Mouse (Mus musculus) hindbrain, postnatal 0 days (tissue): ENCODE measurements around the gene Lysmd1. TPM values are rescaled to one million over a fixed set of nuclear protein-coding genes. Genes with fewer than 3 reads are reported as not detected.

ENCODE experiments used
- ATAC-seq: fragments of 200-750 bp; cut with Nextera tagmentation; 2 replicates; pipeline ENCODE4 v1.8.0; 2017; ENCODE audit warnings: mild to moderate bottlenecking, moderate TSS enrichment, moderate library complexity
- DNase-seq: peaks from one replicate; pipeline ENCODE4 v3.0.0-alpha.2; 2015; ENCODE audit warnings: low spot score
- H3K27ac ChIP-seq: fragments of 300-500 bp; sonication (generic); 2 replicates; pipeline ENCODE4 v1.5.1; 2014; ENCODE audit warnings: mild to moderate bottlenecking
- H3K27me3 ChIP-seq: fragments of 300-500 bp; sonication (generic); 2 replicates; pipeline ENCODE4 v1.6.1; 2014; ENCODE audit warnings: low read length, mixed read lengths; ENCODE audit not compliant: insufficient read depth
- H3K36me3 ChIP-seq: fragments of 300-500 bp; sonication (generic); 2 replicates; pipeline ENCODE4 v1.6.1; 2014; ENCODE audit warnings: low read length, mixed read lengths; ENCODE audit not compliant: insufficient read depth
- H3K4me1 ChIP-seq: fragments of 300-500 bp; sonication (generic); 2 replicates; pipeline ENCODE4 v1.6.1; 2014; ENCODE audit warnings: antibody characterized with exemption, low read length, mixed read lengths; ENCODE audit not compliant: insufficient read depth
- H3K4me2 ChIP-seq: fragments of 300-500 bp; sonication (generic); 2 replicates; pipeline ENCODE4 v1.6.1; 2014; ENCODE audit warnings: low read depth, mild to moderate bottlenecking, low read length, moderate library complexity, mixed read lengths
- H3K4me3 ChIP-seq: fragments of 300-500 bp; sonication (generic); 2 replicates; pipeline ENCODE4 v1.5.1; 2014; ENCODE audit warnings: low read length
- H3K9ac ChIP-seq: fragments of 300-500 bp; sonication (generic); replicated peaks from 2 replicates; pipeline ENCODE4 v1.6.1; 2014; ENCODE audit warnings: mild to moderate bottlenecking, low read length, moderate library complexity, mixed read lengths
- H3K9me3 ChIP-seq: fragments of 300-500 bp; sonication (generic); 2 replicates; pipeline ENCODE4 v1.6.1; 2016; ENCODE audit warnings: low read length, mixed read lengths
- CTCF ChIP-seq: IDR thresholded peaks from 2 replicates; pipeline ENCODE4 v1.5.1; 2016; ENCODE audit warnings: antibody characterized with exemption, control low read depth, low read depth
- WGBS: fragments of 180-500 bp; shearing (Covaris S2); extraction: QIAGEN DNeasy Blood & Tissue Kit; methylation state at CpG from one replicate; pipeline ENCODE4 v1.1.7; 2014; 5-methylcytosine and 5-hydroxymethylcytosine counted together
- polyA plus RNA-seq: library from polyadenylated mRNA; unstranded; fragments of >200 nt; fragmentation: Nextera tagmentation; extraction: Ambion mirVana; gene quantifications from 2 replicates; pipeline ENCODE4 v1.2.1, GENCODE M21; 2015
- total RNA-seq: library from RNA; depleted of rRNA; stranded (reverse); fragments of >200 nt; gene quantifications from 2 replicates; pipeline ENCODE4 v1.2.3, GENCODE M21; 2014

The Lysmd1 gene
- total and polyA plus RNA-seq, 2 experiments from 2014 or later = 33.4 to 42.4 TPM

- H3K27ac ChIP-seq = no peak overlapping the region
- H3K4me1 ChIP-seq = peaks cover 12% of the 10 kb centered on the region
- DNase-seq = peak; percentile 36
- H3K4me2 ChIP-seq = no peak overlapping the region
- H3K27me3 ChIP-seq = no peaks in the 10 kb centered on the region
- no peak for ATAC-seq
- no peak overlapping the region for H3K4me3 ChIP-seq
- H3K9me3 ChIP-seq = no peaks in the 10 kb centered on the region
- peak; percentile 29; the same call in 1 of the 2 replicates for TF ChIP-seq CTCF
- H3K36me3 ChIP-seq = no peaks in the 10 kb centered on the region
- no peak overlapping the region for H3K9ac ChIP-seq
- WGBS = 61% methylated on average over 2 of the region's 2 CpGs
Measured at GRCm38 (mm10) chr3:95107898-95108297, 26.0 kb upstream of the Lysmd1 start.

GRCm38 (mm10) chr3:95110911-95111726, 22.8 kb upstream of the Lysmd1 start, which contains the start of gene Vps72:
Gene Vps72, plus strand, starts transcription at chr3:95111022.
- peaks cover 5% of the 10 kb centered on the region; the same call in 1 of the 2 replicates for H3K36me3 ChIP-seq
- H3K4me2 ChIP-seq = peak within 1 kb of the TSS; percentile 58
- H3K9ac ChIP-seq = peak within 1 kb of the TSS; percentile 72
- ATAC-seq (peak; percentile 74), DNase-seq (peak; percentile 96)
- peaks cover 6% of the 10 kb centered on the region; the same call in 1 of the 2 replicates for H3K4me1 ChIP-seq
- no peaks in the 10 kb centered on the region for H3K9me3 ChIP-seq
- TF ChIP-seq CTCF = no peak
- WGBS = under 1% methylated on average over 54 of the region's 54 CpGs
- H3K4me3 ChIP-seq = peak within 1 kb of the TSS; percentile 89
- H3K27ac ChIP-seq = peak within 1 kb of the TSS; percentile 90
- no peaks in the 10 kb centered on the region for H3K27me3 ChIP-seq

- no peak for DNase-seq
- TF ChIP-seq CTCF = no peak
- Histone ChIP-seq H3K4me2 (no peak overlapping the region), H3K4me3 (no peak overlapping the region), H3K27ac (no peak overlapping the region), H3K9ac (no peak overlapping the region), H3K9me3 (no peaks in the 10 kb centered on the region), H3K36me3 (peaks cover 5% of the 10 kb centered on the region), H3K27me3 (no peaks in the 10 kb centered on the region), H3K4me1 (peaks cover 6% of the 10 kb centered on the region; the same call in 1 of the 2 replicates)
- WGBS = 80% methylated on average over 1 of the region's 1 CpGs
- no peak for ATAC-seq
Measured at GRCm38 (mm10) chr3:95112760-95113159, 21.1 kb upstream of the Lysmd1 start.

GRCm38 (mm10) chr3:95117751-95118150, 16.1 kb upstream of the Lysmd1 start:
- no peaks in the 10 kb centered on the region for H3K9me3 ChIP-seq
- ATAC-seq (no peak), DNase-seq (no peak)
- no peaks in the 10 kb centered on the region for H3K27me3 ChIP-seq
- no peaks in the 10 kb centered on the region for H3K4me1 ChIP-seq
- no peak for TF ChIP-seq CTCF
- H3K9ac ChIP-seq = no peak overlapping the region
- H3K4me3 ChIP-seq = no peak overlapping the region
- H3K36me3 ChIP-seq = peaks cover 47% of the 10 kb centered on the region
- no peak overlapping the region for H3K4me2 ChIP-seq
- WGBS = 94% methylated on average over 2 of the region's 2 CpGs
- H3K27ac ChIP-seq = no peak overlapping the region

GRCm38 (mm10) chr3:95121580-95121979, 12.3 kb upstream of the Lysmd1 start:
- Histone ChIP-seq H3K4me2 (no peak overlapping the region), H3K9me3 (no peaks in the 10 kb centered on the region), H3K27ac (no peak overlapping the region), H3K27me3 (no peaks in the 10 kb centered on the region), H3K4me1 (0 out of 2 replicates have a peak, but pooled peaks cover 4% of the 10 kb centered on the region), H3K36me3 (peaks cover 42% of the 10 kb centered on the region), H3K9ac (no peak overlapping the region), H3K4me3 (no peak overlapping the region)
- DNase-seq (no peak), ATAC-seq (no peak)
- TF ChIP-seq CTCF = no peak
- 84% methylated on average over 6 of the region's 6 CpGs for WGBS

GRCm38 (mm10) chr3:95124246-95124645, 9.6 kb upstream of the Lysmd1 start, which contains the start of gene Tmod4:
Gene Tmod4, plus strand, starts transcription at chr3:95124476.
- WGBS = 55% methylated on average over 6 of the region's 6 CpGs
- Histone ChIP-seq H3K27ac (no peak within 1 kb of the TSS), H3K36me3 (peaks cover 29% of the 10 kb centered on the region), H3K4me3 (no peak within 1 kb of the TSS), H3K9ac (no peak within 1 kb of the TSS), H3K4me2 (no peak within 1 kb of the TSS), H3K9me3 (no peaks in the 10 kb centered on the region), H3K27me3 (no peaks in the 10 kb centered on the region), H3K4me1 (0 out of 2 replicates have a peak, but pooled peaks cover 4% of the 10 kb centered on the region)
- TF ChIP-seq CTCF = peak; percentile 70
- ATAC-seq (no peak), DNase-seq (no peak)

GRCm38 (mm10) chr3:95124972-95125371, 8.9 kb upstream of the Lysmd1 start:
- Histone ChIP-seq H3K27ac (no peak overlapping the region), H3K4me1 (0 out of 2 replicates have a peak, but pooled peaks cover 4% of the 10 kb centered on the region), H3K9me3 (no peaks in the 10 kb centered on the region), H3K36me3 (peaks cover 22% of the 10 kb centered on the region), H3K9ac (no peak overlapping the region), H3K27me3 (no peaks in the 10 kb centered on the region), H3K4me3 (no peak overlapping the region), H3K4me2 (no peak overlapping the region)
- ATAC-seq (peak; percentile 46; the same call in 1 of the 2 replicates), DNase-seq (peak; percentile 66)
- WGBS = 29% methylated on average over 5 of the region's 5 CpGs
- no peak for TF ChIP-seq CTCF
